Mouse (Mus musculus): ENCODE results near the gene Cdh5. TPM values are rescaled to one million over a fixed set of nuclear protein-coding genes. Genes with fewer than 3 reads are reported as not detected.
A peak's percentile ranks its signal among the peaks of the same experiment; 100 is the strongest.
"Not testable (repeated sequence)": the region's sequence is repeated elsewhere in the genome, so short reads cannot be mapped to it uniquely, and the experiment has no call there.

Gene Cdh5
- 10 to 100 TPM; 16.1 to 19.5 TPM for total RNA-seq (2021)
- long read RNA-seq, partial matches to known transcripts, result 0 of 2 reads
- long read RNA-seq, other reads (novel, unspliced or antisense), result 2 of 2 reads

- DNase-seq (ENCODE audit: low spot score in 2 of 2), result no peak
Measured at GRCm38 (mm10) chr8:104101415-104101814, at the start of gene Cdh5. Gene Cdh5, plus strand, starts transcription at chr8:104101625.

- DNase-seq (ENCODE audit: low spot score in 2 of 2), result no peak
Measured at GRCm38 (mm10) chr8:104059922-104060321, 41.5 kb upstream of the Cdh5 start.

GRCm38 (mm10) chr8:104060446-104060845 lies 41.0 kb upstream of the Cdh5 start:
- DNase-seq (ENCODE audit: low spot score in 2 of 2), result no peak

- DNase-seq (ENCODE audit: low spot score in 2 of 2), result no peak
Measured at GRCm38 (mm10) chr8:104061048-104061988, 40.1 kb upstream of the Cdh5 start.

GRCm38 (mm10) chr8:104061989-104062820 lies 39.2 kb upstream of the Cdh5 start:
- DNase-seq (ENCODE audit: low spot score in 2 of 2), result no peak

GRCm38 (mm10) chr8:104065223-104065622 lies 36.2 kb upstream of the Cdh5 start:
- peak; percentile 46 to 52 for DNase-seq (ENCODE audit: low spot score in 2 of 2)

- no peak for DNase-seq (ENCODE audit: low spot score in 2 of 2)
Measured at GRCm38 (mm10) chr8:104065906-104066518, 35.4 kb upstream of the Cdh5 start.

- no peak for DNase-seq (ENCODE audit: low spot score in 2 of 2)
Measured at GRCm38 (mm10) chr8:104067390-104067925, 34.0 kb upstream of the Cdh5 start.

GRCm38 (mm10) chr8:104068421-104069035 lies 32.9 kb upstream of the Cdh5 start:
- no peak for DNase-seq (ENCODE audit: low spot score in 2 of 2)

- not testable (repeated sequence) for DNase-seq (ENCODE audit: low spot score in 2 of 2)
Measured at GRCm38 (mm10) chr8:104070201-104070865, 31.1 kb upstream of the Cdh5 start.

- no peak for DNase-seq (ENCODE audit: low spot score in 2 of 2)
Measured at GRCm38 (mm10) chr8:104070949-104071348, 30.5 kb upstream of the Cdh5 start.

- DNase-seq (ENCODE audit: low spot score in 2 of 2), result no peak
Measured at GRCm38 (mm10) chr8:104075079-104075478, 26.3 kb upstream of the Cdh5 start.

GRCm38 (mm10) chr8:104076541-104077412 lies 24.6 kb upstream of the Cdh5 start:
- peak; percentile 73 to 74 for DNase-seq (ENCODE audit: low spot score in 2 of 2)

GRCm38 (mm10) chr8:104078091-104078490 lies 23.3 kb upstream of the Cdh5 start:
- no peak for DNase-seq (ENCODE audit: low spot score in 2 of 2)

- DNase-seq (ENCODE audit: low spot score in 2 of 2), result no peak
Measured at GRCm38 (mm10) chr8:104085281-104085680, 16.1 kb upstream of the Cdh5 start.

- no peak for DNase-seq (ENCODE audit: low spot score in 2 of 2)
Measured at GRCm38 (mm10) chr8:104086615-104087014, 14.8 kb upstream of the Cdh5 start.

- no peak for DNase-seq (ENCODE audit: low spot score in 2 of 2)
Measured at GRCm38 (mm10) chr8:104087091-104087490, 14.3 kb upstream of the Cdh5 start.

- DNase-seq (ENCODE audit: low spot score in 2 of 2), result not testable (repeated sequence)
Measured at GRCm38 (mm10) chr8:104087878-104088277, 13.5 kb upstream of the Cdh5 start.

- DNase-seq (ENCODE audit: low spot score in 2 of 2), result no peak
Measured at GRCm38 (mm10) chr8:104088881-104089280, 12.5 kb upstream of the Cdh5 start.
